20 mouse cellular contexts compared by ENCODE assay signal in the genomic region with DNA sequence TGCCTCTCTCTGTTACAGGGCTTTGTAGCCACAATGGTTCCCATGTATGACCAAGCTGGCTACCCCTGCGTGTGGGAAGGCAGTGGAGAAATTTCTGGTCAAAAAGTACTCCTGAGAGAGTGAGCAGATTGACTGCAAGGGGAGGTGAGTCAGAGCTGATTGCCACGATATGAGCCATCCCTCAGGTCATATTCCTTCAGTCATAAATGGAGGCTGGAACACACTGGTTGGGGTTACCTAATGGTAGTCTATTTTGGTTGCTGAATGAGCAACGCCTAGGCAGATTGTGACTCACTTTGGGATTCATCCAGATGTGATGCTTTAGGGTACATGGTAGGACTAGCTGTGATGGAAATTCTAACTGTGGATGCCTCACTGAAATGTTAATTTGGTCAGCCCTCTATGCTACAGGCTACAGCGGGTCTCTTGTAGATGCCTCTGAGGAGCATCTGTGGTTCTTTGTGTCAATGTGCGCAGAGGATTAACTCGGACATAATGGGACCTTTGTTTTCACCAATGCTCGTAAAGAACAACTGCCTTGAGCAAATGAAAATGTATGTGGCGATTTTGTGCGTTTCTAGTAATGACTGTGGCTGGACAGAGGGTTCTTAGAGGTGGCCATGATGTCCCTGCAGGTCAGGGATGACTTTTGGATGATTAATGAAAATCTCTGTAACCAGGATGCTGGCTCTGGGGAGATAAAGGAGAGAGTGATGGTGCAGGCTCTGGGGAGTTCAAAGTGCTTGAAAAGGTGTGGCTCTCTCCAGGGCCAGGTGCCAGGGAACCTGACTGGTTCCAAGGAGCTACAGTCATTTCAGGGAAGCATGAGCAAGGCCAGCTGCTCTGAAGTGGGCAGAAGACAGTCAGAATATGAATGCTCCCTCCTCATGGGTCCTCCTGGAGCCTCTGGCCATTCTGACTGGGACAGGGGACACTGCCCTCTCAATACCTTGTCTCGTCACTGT.
DNase-seq lines count a peak whose midpoint lies in the region; ATAC-seq and TF ChIP-seq lines count a peak whose summit lies in the region.
"Had no signal": no experiment of that assay in that cellular context is flagged by ENCODE, and none has a peak within 500 bp of the region (broad histone marks: within the 10 kb centered on the region; RNA-seq: fewer than 3 reads in every experiment).

No protein-coding gene starts in this region.

- no peak for TF ChIP-seq POLR2A in embryonic fibroblast, embryonic 13.5 days (IDR thresholded peaks at IDR 0.05; ENCODE audit: low read depth, low read length)

- 39% methylated on average over 10 of the region's 10 CpGs for WGBS in forebrain, embryonic 15.5 days

- no peaks in the 10 kb centered on the region for H3K9me3 ChIP-seq in forebrain, embryonic 15.5 days
- H3K9me3 ChIP-seq: embryonic facial prominence, embryonic 12.5 days; forebrain, embryonic 12.5 days; heart, embryonic 15.5 days; hindbrain, embryonic 12.5 days; midbrain, embryonic 13.5 days had no signal

- no peak overlapping the region for H3K4me3 ChIP-seq in gastrocnemius, adult 2 months
- H3K4me3 ChIP-seq in C2C12 (ENCODE audit: insufficient read depth, poor library complexity, severe bottlenecking), result no peak overlapping the region
- no peak overlapping the region for H3K4me3 ChIP-seq in embryonic fibroblast, embryonic 13.5 days (ENCODE audit: insufficient read depth, low read length)
- no peak overlapping the region for H3K4me3 ChIP-seq in forebrain, embryonic 15.5 days
- H3K4me3 ChIP-seq: embryonic facial prominence, embryonic 12.5 days; forebrain, embryonic 12.5 days; heart, embryonic 15.5 days; hindbrain, embryonic 12.5 days; midbrain, embryonic 13.5 days had no signal

- H3K4me2 ChIP-seq in forebrain, embryonic 15.5 days (replicated peaks), result no peak overlapping the region
- H3K4me2 ChIP-seq: embryonic facial prominence, embryonic 12.5 days; forebrain, embryonic 12.5 days; heart, embryonic 15.5 days; hindbrain, embryonic 12.5 days; lung, embryonic 14.5 days; midbrain, embryonic 13.5 days had no signal

- ATAC-seq in forebrain, embryonic 15.5 days (replicated peaks), result no peak
- ATAC-seq: midbrain, embryonic 13.5 days had no signal

- H3K4me1 ChIP-seq in embryonic fibroblast, embryonic 13.5 days (ENCODE audit: control insufficient read depth, insufficient read depth, low read length), result peaks cover 8% of the 10 kb centered on the region; the same call in 1 of the 2 replicates
- H3K4me1 ChIP-seq in forebrain, embryonic 15.5 days, result no peaks in the 10 kb centered on the region
- H3K4me1 ChIP-seq: embryonic facial prominence, embryonic 12.5 days; heart, embryonic 15.5 days; hindbrain, embryonic 12.5 days; midbrain, embryonic 13.5 days had no signal

- no peak for TF ChIP-seq CTCF in gastrocnemius, adult 2 months (IDR thresholded peaks at IDR 0.05)
- TF ChIP-seq CTCF in C2C12 (IDR thresholded peaks at IDR 0.05; ENCODE audit: control insufficient read depth, insufficient read depth, insufficient read length), result no peak
- TF ChIP-seq CTCF in embryonic fibroblast, embryonic 13.5 days (IDR thresholded peaks at IDR 0.05; ENCODE audit: borderline replicate concordance, insufficient read depth, low read length), result no peak

- no peaks in the 10 kb centered on the region for H3K79me3 ChIP-seq in C2C12 (ENCODE audit: low read depth)

- H3ac ChIP-seq in C2C12 (ENCODE audit: control insufficient read depth, insufficient read length, low read depth), result no peak overlapping the region

- intact Hi-C loops in gastrocnemius, adult 2 months (cut with DNase I), result no loop called here

- no peaks in the 10 kb centered on the region for H3K27me3 ChIP-seq in C2C12 (ENCODE audit: control insufficient read depth, insufficient read depth, insufficient read length)
- H3K27me3 ChIP-seq in forebrain, embryonic 15.5 days, result no peaks in the 10 kb centered on the region
- H3K27me3 ChIP-seq: embryonic facial prominence, embryonic 12.5 days; forebrain, embryonic 12.5 days; heart, embryonic 15.5 days; hindbrain, embryonic 12.5 days; midbrain, embryonic 13.5 days had no signal

- no peaks in the 10 kb centered on the region for H3K36me3 ChIP-seq in C2C12 (ENCODE audit: control insufficient read depth, insufficient read depth)
- no peaks in the 10 kb centered on the region for H3K36me3 ChIP-seq in forebrain, embryonic 15.5 days
- H3K36me3 ChIP-seq: embryonic facial prominence, embryonic 12.5 days; forebrain, embryonic 12.5 days; heart, embryonic 15.5 days; hindbrain, embryonic 12.5 days; midbrain, embryonic 13.5 days had no signal

- H3K9ac ChIP-seq in forebrain, embryonic 15.5 days (replicated peaks), result no peak overlapping the region
- H3K9ac ChIP-seq: embryonic facial prominence, embryonic 12.5 days; forebrain, embryonic 12.5 days; heart, embryonic 15.5 days; hindbrain, embryonic 12.5 days; lung, embryonic 14.5 days; midbrain, embryonic 13.5 days had no signal

- H3K79me2 ChIP-seq in C2C12 (ENCODE audit: control insufficient read depth, insufficient read depth), result no peaks in the 10 kb centered on the region

- peak; percentile 38 for DNase-seq in adrenal gland, adult 2 months
- DNase-seq in adrenal gland, postnatal 25 days, result no peak
- DNase-seq in gastrocnemius, adult 18-20 months (ENCODE audit: low spot score), result peak; percentile 2
- no peak for DNase-seq in gastrocnemius, adult 2 months
- DNase-seq in testis, postnatal 14 days (ENCODE audit: low spot score), result no peak
- DNase-seq: B cell, adult 2 months; cerebellum, adult 9-11 months; kidney, adult 9 months; left cerebral cortex, postnatal 4 days; lung, embryonic 14.5 days; lung, postnatal 4 days; spleen, adult 18-20 months had no signal

- H3K27ac ChIP-seq in gastrocnemius, adult 2 months, result no peak overlapping the region
- H3K27ac ChIP-seq in embryonic fibroblast, embryonic 13.5 days (ENCODE audit: insufficient read depth, low read length), result peak overlapping the region; percentile 48; the same call in 1 of the 2 replicates
- H3K27ac ChIP-seq in forebrain, embryonic 15.5 days (replicated peaks), result no peak overlapping the region
- H3K27ac ChIP-seq: embryonic facial prominence, embryonic 12.5 days; forebrain, embryonic 12.5 days; heart, embryonic 15.5 days; hindbrain, embryonic 12.5 days; midbrain, embryonic 13.5 days had no signal

TF ChIP-seq in C2C12, 6 proteins besides CTCF, POLR2A, EP300 and RAD21:
- TF ChIP-seq FOSL1 (IDR thresholded peaks at IDR 0.05; ENCODE audit: insufficient read depth, low read length, poor library complexity, severe bottlenecking), result peak; percentile 78
- TF ChIP-seq MYOD1 (IDR thresholded peaks at IDR 0.05; ENCODE audit: control insufficient read depth, insufficient read length, low read depth), result peak; percentile 39
- TF ChIP-seq MYOG (IDR thresholded peaks at IDR 0.05; ENCODE audit: control insufficient read depth, extremely low read depth, insufficient read length), result no peak
- peak; percentile 14 for TF ChIP-seq MAX (IDR thresholded peaks at IDR 0.05)
- peak; percentile 72 for TF ChIP-seq CEBPB (IDR thresholded peaks at IDR 0.05; ENCODE audit: low read depth)

Comparison
In these comparisons a context has a peak if more than half of its experiments do, and no peak if none do; other contexts are left out.
1. DNase-seq: peak in adrenal gland, adult 2 months (single experiment) and gastrocnemius, adult 18-20 months (single experiment); none in adrenal gland, postnatal 25 days (single experiment), gastrocnemius, adult 2 months (single experiment) and testis, postnatal 14 days (single experiment).